Mouse (Mus musculus) lung, postnatal 25 days (tissue): ENCODE measurements around the gene D630039A03Rik.
A peak's percentile ranks its signal among the peaks of the same experiment; 100 is the strongest.

Source experiments
- DNase-seq: peaks from one replicate; pipeline ENCODE4 v3.0.0; 2022; ENCODE audit warnings: low spot score

D630039A03Rik gene

GRCm38 (mm10) chr4:57916201-57916661 lies at the start of gene D630039A03Rik:
Gene D630039A03Rik, minus strand, starts transcription at chr4:57916297.
- peak; percentile 38 for DNase-seq

DNA sequence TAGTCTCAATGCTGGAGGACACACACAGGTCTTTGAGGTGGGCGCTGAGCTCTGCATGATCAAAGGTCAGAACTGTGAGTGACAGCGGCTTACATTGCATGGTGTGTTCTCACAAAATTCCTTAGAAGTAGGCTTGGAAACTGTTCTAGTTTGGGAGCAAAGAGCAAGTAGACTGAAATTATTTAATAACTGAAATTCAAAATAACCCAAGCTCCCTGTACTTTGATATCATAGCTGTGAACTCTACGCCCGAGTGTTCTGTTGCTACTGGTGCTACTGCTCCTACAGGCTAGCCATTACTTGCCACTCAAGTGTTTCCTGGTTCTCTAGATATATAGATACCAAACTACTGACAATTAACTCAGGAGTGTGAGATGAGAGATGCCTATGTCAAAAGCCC lies 49.4 kb upstream of the D630039A03Rik start:
- DNase-seq, result no peak

GRCm38 (mm10) chr4:57964143-57964542 lies 48.0 kb upstream of the D630039A03Rik start:
- DNase-seq, result no peak

DNA sequence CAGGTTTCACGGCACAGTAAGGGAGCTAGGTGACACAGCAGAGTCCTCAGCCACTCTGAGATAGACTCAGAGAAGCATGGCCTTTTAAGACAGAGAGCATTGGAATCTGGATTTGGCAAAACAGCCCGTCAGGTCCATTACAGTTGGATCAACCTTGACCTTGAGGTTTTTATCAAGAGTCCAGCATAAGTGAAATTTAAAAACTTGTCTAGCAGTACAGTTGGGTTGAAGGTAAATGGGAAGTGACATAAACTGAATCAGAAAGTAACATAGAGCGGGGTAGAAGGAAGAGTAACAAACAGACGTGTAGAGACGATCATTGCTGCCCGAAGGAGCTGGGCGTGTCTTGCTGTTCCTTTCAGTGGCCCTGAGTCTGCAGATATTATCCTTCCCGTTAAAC lies 43.0 kb upstream of the D630039A03Rik start:
- DNase-seq, result no peak

GRCm38 (mm10) chr4:57958098-57958497 lies 42.0 kb upstream of the D630039A03Rik start:
- no peak for DNase-seq

DNA sequence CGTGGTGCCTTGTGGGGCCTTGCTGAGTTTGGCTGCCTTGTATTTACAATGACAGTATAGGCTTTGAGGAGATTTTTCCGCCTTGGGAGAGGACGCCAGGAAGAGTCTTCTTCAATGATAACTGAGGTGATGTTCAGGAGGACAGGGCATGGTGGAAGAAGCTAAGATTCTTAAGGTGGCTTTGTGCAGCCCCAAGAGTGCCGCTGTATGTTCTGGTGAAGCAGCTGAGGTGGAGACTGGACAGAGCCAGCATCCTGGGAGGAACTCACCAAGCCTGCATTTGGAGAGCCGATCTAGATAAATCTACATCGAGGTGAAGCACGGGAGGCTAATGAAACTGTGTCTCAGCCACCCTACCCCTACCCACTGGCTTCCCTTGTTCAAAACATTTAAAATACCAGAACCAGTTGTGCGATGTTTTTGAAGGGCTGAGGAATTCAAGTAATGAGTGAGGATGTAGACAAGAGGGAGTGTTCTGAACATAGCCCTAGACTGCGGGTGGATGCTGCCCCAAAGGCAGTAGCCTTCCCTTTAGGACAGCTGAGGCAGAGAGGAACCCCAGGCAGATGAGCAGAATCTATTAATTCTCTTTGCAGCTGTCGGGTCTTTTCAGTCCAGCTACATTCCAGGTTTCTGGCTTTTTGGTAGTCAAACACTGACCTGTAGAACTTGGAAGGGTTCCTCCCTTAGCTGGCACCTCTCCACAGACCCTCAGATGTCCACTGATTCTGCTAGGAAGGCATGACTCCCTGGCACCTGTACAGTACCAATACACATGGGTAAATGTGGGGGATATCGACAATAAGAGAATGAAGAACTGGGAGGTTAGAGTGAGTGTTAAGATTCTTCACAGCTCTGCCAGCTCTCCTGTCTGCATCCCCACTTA lies 41.3 kb upstream of the D630039A03Rik start:
- no peak for DNase-seq

DNA sequence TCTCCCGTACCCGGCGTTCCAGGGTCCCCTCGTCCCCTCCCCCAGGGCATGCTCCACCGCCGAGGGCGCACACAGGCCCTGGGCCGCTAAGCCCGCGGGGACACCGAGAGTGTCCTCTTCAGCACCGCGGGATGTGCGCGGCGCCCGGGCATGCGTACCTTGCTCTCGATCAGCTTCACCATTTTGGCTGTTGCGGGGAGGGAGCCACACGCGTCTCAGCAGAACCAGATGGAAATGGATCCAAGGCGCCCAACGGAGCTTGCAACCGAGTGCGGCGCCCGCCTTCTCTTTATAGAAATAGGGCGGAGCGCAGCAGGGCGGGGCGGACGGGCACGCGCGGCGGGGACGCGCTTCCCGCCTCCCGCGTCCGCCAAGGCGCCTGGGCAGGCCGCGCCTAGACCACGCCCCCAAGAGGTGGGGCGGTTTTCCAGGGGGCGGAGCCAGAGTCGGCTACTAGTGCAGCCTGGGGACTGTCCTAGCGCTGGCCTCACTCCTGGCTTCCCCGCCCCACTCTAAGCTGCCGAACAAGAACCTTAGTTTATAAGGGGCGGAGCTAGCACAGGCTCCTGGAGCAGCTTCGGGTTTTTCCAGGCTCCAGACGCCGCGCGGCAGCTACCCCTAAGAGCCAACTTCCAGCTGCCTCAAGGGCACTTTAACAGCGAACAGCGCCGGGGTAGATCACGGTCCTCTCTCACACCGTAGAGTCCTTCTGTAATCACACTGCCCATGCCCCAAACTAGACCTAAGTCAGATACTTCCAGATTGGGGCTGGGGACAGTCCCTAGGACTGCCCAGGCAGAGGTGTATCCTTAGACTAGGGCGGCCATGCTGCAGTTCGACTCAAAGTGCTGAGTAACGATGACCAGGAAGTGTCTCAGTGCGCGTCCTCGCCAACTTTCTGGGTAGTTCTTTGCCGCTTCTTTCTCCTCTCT lies 40.2 kb upstream of the D630039A03Rik start, which contains the start of gene Txn1:
TSS of gene Txn1 (minus strand) at position 383 of the 932 bp plus-strand sequence.
- DNase-seq, result peak; percentile 97

DNA sequence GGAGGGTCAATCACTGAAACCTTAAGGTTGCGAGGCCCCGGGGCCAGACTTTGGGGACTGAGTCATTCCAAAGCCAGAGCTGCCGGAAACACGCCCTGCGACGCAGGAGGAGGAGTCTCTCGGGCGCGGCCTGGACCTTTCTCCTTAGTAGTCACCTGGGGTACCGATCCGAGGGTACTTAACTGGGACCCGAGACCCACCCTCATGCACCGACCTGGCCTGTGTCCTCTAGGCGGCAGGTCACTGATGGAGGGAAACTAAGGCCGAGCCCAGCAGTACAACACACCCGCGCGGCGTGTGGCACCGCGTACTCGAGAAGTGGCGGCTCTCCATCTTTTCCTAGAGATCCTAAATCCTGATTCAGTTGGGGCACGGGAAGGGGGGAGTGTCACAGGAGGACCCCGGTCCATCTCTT lies 39.5 kb upstream of the D630039A03Rik start:
- peak; percentile 72 for DNase-seq

DNA sequence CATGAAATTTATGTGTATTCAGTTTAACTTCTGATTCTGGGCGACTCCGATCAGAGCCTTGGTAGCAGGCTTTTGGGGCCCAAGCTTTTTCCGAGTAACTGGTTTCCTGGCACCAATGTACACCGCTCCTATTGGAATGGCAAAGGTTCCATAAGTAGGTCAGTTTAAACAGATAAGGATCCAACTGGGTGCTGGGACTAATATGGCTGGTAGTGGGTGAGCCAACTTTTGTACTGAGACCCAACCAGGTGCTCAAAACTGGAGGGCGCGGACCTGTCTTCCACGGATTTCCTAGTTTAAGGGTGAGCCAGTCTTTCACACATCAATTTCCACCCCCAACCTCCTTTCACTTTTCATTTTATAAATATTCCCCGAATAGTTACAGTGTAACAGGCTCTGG lies 38.9 kb upstream of the D630039A03Rik start:
- DNase-seq, result no peak

- DNase-seq, result no peak
These were observed 38.5 kb upstream of the D630039A03Rik start for GRCm38 (mm10) chr4:57954580-57954979.

- DNase-seq, result no peak
These were observed 37.7 kb upstream of the D630039A03Rik start for GRCm38 (mm10) chr4:57953796-57954195.

- no peak for DNase-seq
These were observed 36.8 kb upstream of the D630039A03Rik start for GRCm38 (mm10) chr4:57952891-57953290.

- DNase-seq, result no peak
These were observed 36.3 kb upstream of the D630039A03Rik start for GRCm38 (mm10) chr4:57952416-57952815.

DNA sequence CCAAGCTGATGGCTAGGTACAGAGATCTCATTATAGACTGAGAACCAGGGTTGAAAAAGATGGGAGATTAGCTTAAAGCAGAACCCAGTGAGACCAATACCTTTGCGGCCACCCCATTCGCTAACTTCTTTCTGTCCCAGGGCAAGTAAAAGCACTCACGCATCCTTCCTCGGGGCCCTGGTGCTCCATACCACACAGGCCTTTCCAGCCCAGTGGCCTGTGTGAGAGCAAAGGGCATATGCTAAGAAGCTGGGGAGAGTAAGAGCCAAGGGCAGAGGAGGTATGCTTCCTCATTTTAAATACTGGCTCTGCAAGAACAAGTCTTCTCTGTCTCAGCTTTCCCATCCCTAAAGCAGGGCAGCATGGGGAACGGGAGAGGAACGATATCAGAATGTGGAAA lies 33.8 kb upstream of the D630039A03Rik start:
- DNase-seq, result no peak

- DNase-seq, result no peak
These were observed 31.4 kb upstream of the D630039A03Rik start for GRCm38 (mm10) chr4:57947476-57947875.

GRCm38 (mm10) chr4:57947036-57947435 lies 30.9 kb upstream of the D630039A03Rik start:
- no peak for DNase-seq

GRCm38 (mm10) chr4:57942892-57943291 lies 26.8 kb upstream of the D630039A03Rik start:
- no peak for DNase-seq

DNA sequence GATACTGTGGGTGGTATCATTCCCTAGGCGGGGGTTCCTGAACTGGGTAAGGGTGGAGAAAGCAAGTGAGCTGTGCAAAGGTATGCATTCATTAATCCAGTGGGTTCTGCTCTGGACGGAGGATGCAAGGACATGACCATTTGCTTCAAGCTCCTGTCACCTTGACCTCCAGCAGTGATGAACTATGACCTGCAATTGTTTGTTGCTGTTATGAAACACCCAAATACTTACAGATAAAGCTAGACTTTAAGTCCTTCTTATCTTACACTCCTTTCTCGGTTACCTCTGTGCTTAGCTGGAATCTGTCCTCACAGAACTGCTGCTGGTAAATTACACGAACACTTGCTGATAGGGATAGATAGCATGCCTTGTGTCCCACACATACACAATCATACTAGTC lies 24.5 kb upstream of the D630039A03Rik start:
- no peak for DNase-seq

DNA sequence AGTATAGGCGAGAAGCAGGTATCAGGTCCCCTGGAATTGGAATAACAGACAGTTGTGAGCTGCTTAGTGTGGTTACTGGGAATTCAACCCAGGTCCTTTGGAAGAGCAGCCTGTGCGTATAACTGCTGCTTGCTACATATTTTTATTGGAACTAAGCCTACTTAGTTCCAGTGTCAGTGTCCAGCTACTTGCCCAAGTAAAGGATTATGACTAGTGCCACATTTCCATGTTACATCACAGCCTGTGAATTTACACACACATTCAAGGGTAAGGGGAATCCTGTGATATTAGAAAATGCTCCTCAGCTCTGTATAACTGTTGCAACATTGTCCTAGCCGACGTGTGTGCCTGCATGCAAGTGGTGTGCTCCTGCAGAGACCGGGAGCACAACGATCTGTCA lies 21.2 kb upstream of the D630039A03Rik start:
- DNase-seq, result no peak

DNA sequence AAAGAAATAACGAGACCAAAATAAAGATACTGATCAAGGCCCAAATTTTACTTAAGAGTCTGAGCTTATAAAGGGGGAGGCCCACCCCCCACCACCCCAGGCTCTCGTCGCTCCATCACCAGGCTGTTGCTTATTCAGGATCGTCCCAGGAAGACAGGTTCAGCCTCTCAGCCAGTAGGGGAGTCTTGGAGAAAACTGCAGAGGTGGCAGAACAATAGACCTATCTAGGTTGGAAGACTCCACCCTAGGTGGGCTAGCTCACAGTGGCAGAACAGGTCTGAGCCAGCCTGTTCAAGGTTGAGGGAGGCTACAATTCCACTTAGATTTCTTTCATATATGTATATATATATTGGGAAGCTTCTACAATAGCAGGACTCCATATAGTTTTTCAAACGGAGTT lies 18.1 kb upstream of the D630039A03Rik start:
- DNase-seq, result no peak

GRCm38 (mm10) chr4:57930559-57931170 lies 14.6 kb upstream of the D630039A03Rik start:
- peak; percentile 68 for DNase-seq
